Mouse (Mus musculus): ENCODE results near the gene Bmx. TPM values are rescaled to one million over a fixed set of nuclear protein-coding genes. Genes with fewer than 3 reads are reported as not detected.
A peak's percentile ranks its signal among the peaks of the same experiment; 100 is the strongest.

The Bmx gene
- polyA plus RNA-seq, 2 experiments: 0.16 to 0.19 TPM

- Histone ChIP-seq H3K4me1 (replicated peaks; ENCODE audit: control insufficient read depth in 2 of 2, insufficient read depth in 2 of 2, low read length in 1 of 2) (no peaks in the 10 kb centered on the region), H3K27me3 (ENCODE audit: control insufficient read depth, insufficient read depth, low read length) (no peaks in the 10 kb centered on the region), H3K27ac (no peak overlapping the region), H3K9ac (replicated peaks) (no peak overlapping the region), H3K4me2 (ENCODE audit: low read depth) (no peak overlapping the region), H3K9me3 (ENCODE audit: control insufficient read depth, low read length) (no peaks in the 10 kb centered on the region), H3K36me3 (replicated peaks; ENCODE audit: control insufficient read depth, insufficient read depth, low read depth) (no peaks in the 10 kb centered on the region), H3K4me3 (ENCODE audit: insufficient read depth in 1 of 2, low read depth in 2 of 2, low read length in 2 of 2) (no peak overlapping the region)
- ATAC-seq (ENCODE audit: insufficient read depth): peak; percentile 33; the same call in 1 of the 2 replicates
- DNase-seq (ENCODE audit: low read depth in 3 of 3, low spot score in 3 of 3): no peak
- TF ChIP-seq CTCF (IDR thresholded peaks at IDR 0.05; ENCODE audit: low read depth) (no peak), EP300 (IDR thresholded peaks at IDR 0.05; ENCODE audit: low read depth) (no peak)
- WGBS (ENCODE audit: insufficient replicate concordance): 35% methylated on average over 7 of the region's 7 CpGs
These were observed 23.1 kb upstream of the Bmx start for GRCm38 (mm10) chrX:164280918-164281647.

- no peak for TF ChIP-seq EP300 (IDR thresholded peaks at IDR 0.05; ENCODE audit: low read depth)
- no peak for TF ChIP-seq CTCF (IDR thresholded peaks at IDR 0.05; ENCODE audit: low read depth)
- no peaks in the 10 kb centered on the region for H3K36me3 ChIP-seq (replicated peaks; ENCODE audit: control insufficient read depth, insufficient read depth, low read depth)
- H3K9me3 ChIP-seq (ENCODE audit: control insufficient read depth, low read length): no peaks in the 10 kb centered on the region
- H3K4me1 ChIP-seq (replicated peaks; ENCODE audit: control insufficient read depth in 2 of 2, insufficient read depth in 2 of 2, low read length in 1 of 2): peaks cover 1% of the 10 kb centered on the region in 2 experiments; a peak in 1 of 4 replicates
- no peak overlapping the region for H3K27ac ChIP-seq
- 24% methylated on average over 3 of the region's 3 CpGs for WGBS (ENCODE audit: insufficient replicate concordance)
- no peak overlapping the region for H3K9ac ChIP-seq (replicated peaks)
- ATAC-seq (ENCODE audit: insufficient read depth) (no peak), DNase-seq (ENCODE audit: low read depth in 3 of 3, low spot score in 3 of 3) (no peak)
- no peaks in the 10 kb centered on the region for H3K27me3 ChIP-seq (ENCODE audit: control insufficient read depth, insufficient read depth, low read length)
- no peak overlapping the region for H3K4me3 ChIP-seq (ENCODE audit: insufficient read depth in 1 of 2, low read depth in 2 of 2, low read length in 2 of 2)
- no peak overlapping the region for H3K4me2 ChIP-seq (ENCODE audit: low read depth)
These were observed 17.5 kb upstream of the Bmx start for GRCm38 (mm10) chrX:164275536-164275935.

GRCm38 (mm10) chrX:164270603-164271002, 12.6 kb upstream of the Bmx start:
- peak overlapping the region; percentile 62 for H3K4me2 ChIP-seq (ENCODE audit: low read depth)
- H3K9me3 ChIP-seq (ENCODE audit: control insufficient read depth, low read length): no peaks in the 10 kb centered on the region
- no peak for ATAC-seq (ENCODE audit: insufficient read depth)
- H3K4me1 ChIP-seq (replicated peaks; ENCODE audit: control insufficient read depth in 2 of 2, insufficient read depth in 2 of 2, low read length in 1 of 2): peaks cover 3 to 9% of the 10 kb centered on the region in 2 experiments; a peak in 2 of 4 replicates
- WGBS (ENCODE audit: insufficient replicate concordance): 71% methylated on average over 3 of the region's 3 CpGs
- no peak for TF ChIP-seq EP300 (IDR thresholded peaks at IDR 0.05; ENCODE audit: low read depth)
- TF ChIP-seq CTCF (IDR thresholded peaks at IDR 0.05; ENCODE audit: low read depth): no peak
- peak overlapping the region; percentile 81; the same call in 1 of the 2 replicates for H3K9ac ChIP-seq (replicated peaks)
- H3K36me3 ChIP-seq (replicated peaks; ENCODE audit: control insufficient read depth, insufficient read depth, low read depth): no peaks in the 10 kb centered on the region
- no peaks in the 10 kb centered on the region for H3K27me3 ChIP-seq (ENCODE audit: control insufficient read depth, insufficient read depth, low read length)
- DNase-seq (ENCODE audit: low read depth in 3 of 3, low spot score in 3 of 3): no peak
- H3K27ac ChIP-seq: no peak overlapping the region
- H3K4me3 ChIP-seq (ENCODE audit: insufficient read depth in 1 of 2, low read depth in 2 of 2, low read length in 2 of 2): peak overlapping the region; percentile 52 to 64

- Histone ChIP-seq H3K9me3 (ENCODE audit: control insufficient read depth, low read length) (no peaks in the 10 kb centered on the region), H3K4me3 (ENCODE audit: insufficient read depth in 1 of 2, low read depth in 2 of 2, low read length in 2 of 2) (peak within 1 kb of the TSS; percentile 64 to 96), H3K4me1 (replicated peaks; ENCODE audit: control insufficient read depth in 2 of 2, insufficient read depth in 2 of 2, low read length in 1 of 2) (peaks cover 3 to 9% of the 10 kb centered on the region in 2 experiments; a peak in 2 of 4 replicates), H3K4me2 (ENCODE audit: low read depth) (peak within 1 kb of the TSS; percentile 62), H3K27ac (peak within 1 kb of the TSS; percentile 76), H3K36me3 (replicated peaks; ENCODE audit: control insufficient read depth, insufficient read depth, low read depth) (no peaks in the 10 kb centered on the region), H3K9ac (replicated peaks) (peak within 1 kb of the TSS; percentile 81), H3K27me3 (ENCODE audit: control insufficient read depth, insufficient read depth, low read length) (no peaks in the 10 kb centered on the region)
- 16% methylated on average over 19 of the region's 20 CpGs for WGBS (ENCODE audit: insufficient replicate concordance)
- peak; percentile 98 for ATAC-seq (ENCODE audit: insufficient read depth)
- peak; percentile 79 to 86 (median 85) for DNase-seq (ENCODE audit: low read depth in 3 of 3, low spot score in 3 of 3)
- TF ChIP-seq EP300 (IDR thresholded peaks at IDR 0.05; ENCODE audit: low read depth) (peak; percentile 40; the same call in 1 of the 2 replicates), CTCF (IDR thresholded peaks at IDR 0.05; ENCODE audit: low read depth) (peak; percentile 81)
These were observed 11.3 kb upstream of the Bmx start, which contains the start of gene Pir for GRCm38 (mm10) chrX:164269285-164269761. TSS of gene Pir (plus strand) at chrX:164269371.

GRCm38 (mm10) chrX:164264861-164265260, 6.9 kb upstream of the Bmx start:
- DNase-seq (ENCODE audit: low read depth in 3 of 3, low spot score in 3 of 3): no peak
- H3K27me3 ChIP-seq (ENCODE audit: control insufficient read depth, insufficient read depth, low read length): no peaks in the 10 kb centered on the region
- H3K27ac ChIP-seq: no peak overlapping the region
- no peaks in the 10 kb centered on the region for H3K9me3 ChIP-seq (ENCODE audit: control insufficient read depth, low read length)
- H3K9ac ChIP-seq (replicated peaks): no peak overlapping the region
- 19% methylated on average over 1 of the region's 1 CpGs for WGBS (ENCODE audit: insufficient replicate concordance)
- no peak overlapping the region for H3K4me3 ChIP-seq (ENCODE audit: insufficient read depth in 1 of 2, low read depth in 2 of 2, low read length in 2 of 2)
- peaks cover 0 to 7% of the 10 kb centered on the region in 2 experiments; a peak in 2 of 4 replicates for H3K4me1 ChIP-seq (replicated peaks; ENCODE audit: control insufficient read depth in 2 of 2, insufficient read depth in 2 of 2, low read length in 1 of 2)
- H3K36me3 ChIP-seq (replicated peaks; ENCODE audit: control insufficient read depth, insufficient read depth, low read depth): no peaks in the 10 kb centered on the region
- TF ChIP-seq EP300 (IDR thresholded peaks at IDR 0.05; ENCODE audit: low read depth) (no peak), CTCF (IDR thresholded peaks at IDR 0.05; ENCODE audit: low read depth) (no peak)
- no peak overlapping the region for H3K4me2 ChIP-seq (ENCODE audit: low read depth)
- no peak for ATAC-seq (ENCODE audit: insufficient read depth)
